Mouse (Mus musculus) cerebral cortex, adult 2 months (tissue): ENCODE measurements around the gene Gm20425.

Experiments used
- WGBS: fragments of 180-500 bp; shearing (Covaris S2); methylation state at CpG from one replicate; pipeline ENCODE4 v1.1.7; 2018; 5-methylcytosine and 5-hydroxymethylcytosine counted together

Gene Gm20425

GRCm38 (mm10) chr9:103224721-103225120, 5.4 kb downstream of the Gm20425 start:
- WGBS = 92% methylated on average over 7 of the region's 7 CpGs

GRCm38 (mm10) chr9:103214281-103214680, 15.8 kb downstream of the Gm20425 start:
- 77% methylated on average over 6 of the region's 6 CpGs for WGBS

- WGBS = 40% methylated on average over 2 of the region's 2 CpGs
Measured at GRCm38 (mm10) chr9:103213631-103214030, 16.5 kb downstream of the Gm20425 start.

- 71% methylated on average over 28 of the region's 28 CpGs for WGBS
Measured at GRCm38 (mm10) chr9:103212654-103213420, 17.3 kb downstream of the Gm20425 start.

GRCm38 (mm10) chr9:103208802-103209423, 21.2 kb downstream of the Gm20425 start:
- WGBS = 64% methylated on average over 6 of the region's 6 CpGs

- 6% methylated on average over 16 of the region's 16 CpGs for WGBS
Measured at GRCm38 (mm10) chr9:103207846-103208245, 22.3 kb downstream of the Gm20425 start.

GRCm38 (mm10) chr9:103205786-103206185, 24.3 kb downstream of the Gm20425 start:
- WGBS = 82% methylated on average over 5 of the region's 5 CpGs

GRCm38 (mm10) chr9:103201561-103202260, 28.4 kb downstream of the Gm20425 start, which contains the start of gene Srprb:
Gene Srprb (minus strand): TSS chr9:103202137.
- WGBS = under 1% methylated on average over 45 of the region's 45 CpGs

GRCm38 (mm10) chr9:103188416-103188815, 41.7 kb downstream of the Gm20425 start:
- 80% methylated on average over 4 of the region's 4 CpGs for WGBS

- 44% methylated on average over 9 of the region's 9 CpGs for WGBS
Measured at GRCm38 (mm10) chr9:103186747-103187146, 43.4 kb downstream of the Gm20425 start.

- 42% methylated on average over 8 of the region's 8 CpGs for WGBS
Measured at GRCm38 (mm10) chr9:103185946-103186345, 44.2 kb downstream of the Gm20425 start.

- 71% methylated on average over 4 of the region's 4 CpGs for whole genome bisulfite sequencing
Measured at GRCm38 (mm10) chr9:103184855-103185254, 45.3 kb downstream of the Gm20425 start.

GRCm38 (mm10) chr9:103181886-103182285, 48.2 kb downstream of the Gm20425 start:
- 77% methylated on average over 8 of the region's 8 CpGs for WGBS

GRCm38 (mm10) chr9:103180807-103181565, 49.1 kb downstream of the Gm20425 start:
- 9% methylated on average over 20 of the region's 20 CpGs for WGBS

- 15% methylated on average over 3 of the region's 3 CpGs for WGBS
Measured at GRCm38 (mm10) chr9:103180303-103180702, 49.8 kb downstream of the Gm20425 start.

GRCm38 (mm10) chr9:103175692-103176091, 54.4 kb downstream of the Gm20425 start:
- WGBS = 78% methylated on average over 7 of the region's 7 CpGs

GRCm38 (mm10) chr9:103174771-103175519, 55.2 kb downstream of the Gm20425 start:
- WGBS = 65% methylated on average over 6 of the region's 6 CpGs

GRCm38 (mm10) chr9:103168771-103169170, 61.3 kb downstream of the Gm20425 start:
- WGBS = 45% methylated on average over 7 of the region's 7 CpGs

GRCm38 (mm10) chr9:103168046-103168445, 62.1 kb downstream of the Gm20425 start:
- WGBS = 79% methylated on average over 6 of the region's 6 CpGs

- WGBS = 73% methylated on average over 15 of the region's 15 CpGs
Measured at GRCm38 (mm10) chr9:103163806-103164205, 66.3 kb downstream of the Gm20425 start.

GRCm38 (mm10) chr9:103155158-103155557, 74.9 kb downstream of the Gm20425 start:
- 80% methylated on average over 7 of the region's 7 CpGs for WGBS
